Mouse (Mus musculus) MEL-GATA-1-ER (cell line): ENCODE results near the gene Dctd.

ENCODE experiments used
- DNase-seq: peaks from one replicate; pipeline ENCODE4 v3.0.0-alpha.2; 2012; ENCODE audit warnings: low read depth; ENCODE audit errors: extremely low read depth

Gene Dctd

DNA sequence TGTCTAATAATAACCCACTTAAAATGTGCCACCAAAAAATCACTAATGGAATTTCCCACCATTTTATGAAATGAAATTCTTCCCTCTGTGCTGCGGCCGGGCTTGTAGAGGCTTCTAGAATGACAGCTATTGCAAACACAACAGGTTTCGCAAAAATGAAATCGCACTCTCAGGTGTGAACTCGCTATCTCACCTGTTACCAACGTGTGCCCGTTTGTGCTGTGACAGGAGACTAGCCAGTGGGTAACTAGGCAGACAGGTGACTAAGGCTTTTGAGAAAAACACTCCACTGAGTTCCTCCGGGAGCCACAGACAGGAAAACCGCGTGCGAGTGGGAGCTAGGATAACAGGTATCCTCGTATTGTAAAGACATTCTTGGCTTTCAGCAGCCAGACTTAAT, at the start of gene Dctd:
Gene Dctd (plus strand): TSS at position 301 of the 400 bp plus-strand sequence.
- DNase-seq, result no peak

DNA sequence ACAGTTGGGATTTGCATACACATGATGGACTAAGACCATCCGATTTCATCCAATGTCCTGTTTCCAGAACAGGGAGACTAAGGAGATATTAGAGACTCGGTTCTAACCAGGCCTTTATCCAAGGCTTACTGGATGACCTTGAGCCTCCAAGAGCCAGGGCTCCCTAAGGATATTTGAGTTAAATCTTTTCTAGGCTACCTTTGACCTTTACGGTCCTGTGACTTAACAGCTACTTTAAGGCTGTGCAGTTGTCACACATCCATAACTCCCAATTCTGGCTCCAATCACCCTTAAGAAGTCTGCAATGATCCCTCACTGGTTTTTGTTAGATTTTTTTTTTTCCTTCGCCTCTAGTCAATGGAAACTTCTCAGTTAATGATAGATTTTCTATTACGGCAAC, 45.3 kb upstream of the Dctd start:
- DNase-seq, result no peak

DNA sequence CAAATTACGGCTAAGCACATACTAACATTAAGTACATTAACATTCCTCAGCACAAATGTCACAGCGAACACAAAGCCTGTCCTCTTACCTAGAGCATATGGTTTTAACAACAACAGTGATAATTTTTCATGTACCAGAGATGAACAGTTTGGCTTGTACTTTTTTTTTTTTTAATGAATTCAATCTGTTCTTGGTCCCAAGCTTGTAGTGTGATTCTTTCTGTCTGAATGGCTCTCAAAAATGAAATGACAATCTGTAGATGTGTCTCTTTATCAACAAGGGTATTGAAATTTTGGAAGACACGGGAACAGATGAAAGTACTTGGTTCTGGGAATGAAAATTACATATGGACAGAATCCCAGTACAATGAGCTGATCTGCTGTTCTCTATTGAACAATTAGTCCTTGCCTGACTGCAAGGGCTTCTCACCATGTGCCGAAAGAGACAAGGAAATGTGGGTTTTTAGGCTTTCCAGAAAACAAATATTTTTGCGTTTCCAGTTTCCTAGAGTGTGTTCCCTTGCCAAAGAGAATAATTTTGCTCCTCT, 35.3 kb upstream of the Dctd start:
- DNase-seq, result no peak

DNA sequence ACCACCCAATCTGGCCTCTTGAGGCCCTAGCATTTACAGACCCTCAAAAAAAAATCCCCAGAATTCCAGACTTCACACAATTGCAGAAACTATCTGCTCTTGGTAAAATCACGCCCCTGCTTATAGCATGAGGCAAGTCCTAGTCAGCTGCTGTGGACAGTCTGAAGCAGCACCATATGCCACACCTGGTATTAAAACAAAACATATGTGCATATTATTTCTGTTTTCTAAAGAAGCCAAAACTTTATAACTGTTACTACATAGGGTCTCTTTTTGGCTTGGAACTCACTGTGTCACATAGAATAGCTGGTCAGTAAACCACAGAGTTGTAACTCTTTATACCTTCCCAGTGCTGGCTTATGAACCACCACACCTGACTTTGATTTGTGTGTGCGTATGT, 24.7 kb upstream of the Dctd start:
- DNase-seq, result no peak

DNA sequence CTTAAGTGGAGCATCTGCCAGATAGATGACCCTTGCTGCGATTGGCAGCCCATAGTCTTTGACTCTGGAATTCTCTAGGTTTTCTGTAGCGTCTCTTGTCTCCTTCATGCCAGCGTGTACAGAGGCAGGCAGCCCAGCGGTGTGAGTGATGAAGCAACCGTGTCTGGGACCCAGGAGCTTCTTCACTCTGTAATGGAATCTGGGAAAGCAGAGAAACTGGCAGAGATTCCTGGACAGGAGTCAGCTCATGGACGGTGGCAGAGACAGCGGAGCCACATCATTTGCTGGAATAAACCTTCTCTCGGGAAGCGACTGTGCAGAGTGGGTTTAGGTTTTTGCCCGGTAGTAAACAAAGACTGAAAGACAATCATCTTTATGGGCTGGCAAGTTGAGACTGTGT, 16.5 kb upstream of the Dctd start:
- no peak for DNase-seq

DNA sequence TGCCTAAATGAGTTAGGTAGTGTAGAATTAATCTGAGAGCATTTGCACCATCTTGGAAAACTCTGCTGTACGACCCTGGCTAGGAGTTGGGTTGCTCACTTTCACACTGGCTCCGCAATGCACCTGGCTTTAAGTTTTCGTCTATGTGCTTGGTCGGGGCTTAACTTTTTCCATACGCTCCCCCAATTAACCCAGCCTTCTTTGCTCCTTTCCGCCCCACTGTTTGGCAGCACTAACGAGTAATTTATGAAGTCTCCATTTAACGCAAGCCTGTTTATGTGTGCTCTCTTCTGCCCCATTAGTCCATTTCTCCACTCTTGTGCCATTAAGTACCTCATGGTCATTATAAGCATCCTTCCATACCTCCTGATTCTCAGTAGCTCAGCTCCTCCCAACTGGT, 8.2 kb upstream of the Dctd start:
- no peak for DNase-seq

DNA sequence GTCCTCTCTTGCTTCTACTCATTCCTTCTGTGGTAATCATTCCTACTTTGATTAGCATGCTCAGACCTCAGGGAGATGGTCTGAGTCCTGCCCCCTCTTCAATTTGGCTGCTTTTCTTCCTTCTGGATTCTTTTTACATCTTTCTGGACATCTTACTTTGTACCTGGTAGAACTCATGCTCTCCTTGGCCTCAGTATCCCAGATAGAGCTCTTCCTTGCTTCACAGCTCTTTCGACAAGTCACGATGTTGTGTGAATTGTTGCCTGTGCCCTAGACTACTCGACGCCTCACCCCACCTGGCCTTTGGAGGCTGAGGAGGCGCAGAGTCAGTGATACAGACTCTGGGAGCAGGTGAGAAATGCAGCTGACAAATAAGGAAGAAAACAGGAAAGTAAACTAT, 3.5 kb upstream of the Dctd start:
- no peak for DNase-seq

DNA sequence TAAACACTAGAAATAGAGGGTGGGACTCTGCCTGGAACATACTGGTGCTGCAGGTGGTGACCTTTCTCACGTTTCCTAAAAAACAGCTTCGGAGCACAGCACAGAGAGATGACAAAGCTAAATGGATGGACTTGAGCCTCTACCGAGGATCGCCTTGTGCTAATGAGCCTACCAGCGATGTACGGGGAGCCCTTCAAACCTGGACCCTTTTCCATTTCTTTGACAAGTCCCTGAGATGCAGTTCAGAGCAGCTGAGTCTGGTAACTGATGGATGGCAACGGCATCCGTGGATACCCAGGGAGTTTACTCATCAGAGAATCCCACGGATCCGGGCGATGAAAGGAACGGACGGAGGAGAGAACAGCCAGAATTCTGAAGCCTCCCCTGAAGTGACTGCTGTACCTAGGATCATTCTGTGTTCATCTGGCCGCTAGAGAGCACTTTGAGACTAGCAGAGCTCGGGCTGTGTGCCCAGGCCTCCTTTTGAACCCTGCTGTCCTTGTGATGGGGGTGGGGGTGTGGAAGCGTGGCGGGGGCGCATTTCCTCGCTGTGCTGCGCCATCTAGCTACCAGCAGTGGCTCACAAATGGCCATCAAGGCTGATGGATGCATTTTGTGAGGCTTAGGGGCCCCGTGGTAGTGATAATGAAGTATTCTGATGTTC, 1.6 kb upstream of the Dctd start:
- DNase-seq, result no peak

DNA sequence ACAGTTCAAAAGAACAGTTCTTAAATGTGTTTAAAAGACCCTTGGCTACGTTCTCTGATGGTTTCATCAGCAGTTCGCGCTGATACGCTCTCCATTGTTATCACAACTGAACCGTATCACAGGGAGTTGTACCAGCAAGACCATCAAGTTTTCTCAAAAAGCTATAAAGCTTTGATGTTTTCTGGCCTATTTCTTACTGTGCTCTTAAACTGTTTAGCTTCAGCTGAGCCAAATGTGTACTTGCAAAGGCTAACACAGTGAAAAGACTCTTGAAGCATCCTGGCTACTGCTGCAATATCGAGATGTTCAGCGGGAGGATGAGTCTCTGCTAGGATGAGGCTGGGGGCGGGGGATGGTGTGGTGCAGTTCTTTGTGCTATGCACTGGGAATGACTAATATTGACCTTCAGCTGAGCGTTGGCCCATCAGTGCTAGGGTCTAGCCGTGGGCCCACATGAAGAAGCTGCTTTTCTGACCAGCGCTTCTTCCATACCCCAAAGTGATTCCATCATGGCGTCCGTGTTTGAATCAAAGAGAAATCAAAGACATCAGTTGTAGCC, 732 bp upstream of the Dctd start:
- DNase-seq, result no peak

DNA sequence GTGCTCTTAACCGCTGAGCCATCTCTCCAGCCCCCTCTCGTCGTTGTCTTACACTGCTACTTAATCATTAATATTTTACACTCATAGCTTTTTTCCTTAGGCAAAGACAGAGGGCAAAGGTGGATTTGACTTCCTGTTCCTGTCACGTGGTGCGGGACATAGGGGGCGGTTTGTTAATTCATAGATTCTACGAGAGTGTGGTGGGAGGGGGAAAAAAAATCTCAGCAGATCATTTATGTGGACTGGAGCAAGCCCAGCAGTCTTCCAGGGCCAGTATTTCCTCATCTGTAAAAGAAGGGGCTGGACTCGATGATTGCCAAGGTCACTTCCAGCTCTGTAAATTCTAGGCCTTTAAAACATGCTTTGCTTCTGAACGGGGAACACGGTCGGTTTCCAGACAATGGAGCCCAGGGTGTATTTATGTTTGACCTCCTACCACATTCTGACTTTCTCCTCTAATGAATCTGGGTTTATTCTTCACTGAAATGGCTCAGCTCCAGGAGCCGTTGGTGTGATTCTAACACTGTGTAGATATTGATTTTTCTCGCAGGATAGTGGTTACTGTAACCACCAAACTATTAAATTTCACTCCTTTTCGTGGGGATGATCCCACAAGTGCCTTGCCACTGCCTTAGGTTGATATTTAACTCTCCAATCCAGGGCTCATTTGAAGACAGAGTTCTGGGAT, 1.4 kb downstream of the Dctd start:
- DNase-seq, result no peak

DNA sequence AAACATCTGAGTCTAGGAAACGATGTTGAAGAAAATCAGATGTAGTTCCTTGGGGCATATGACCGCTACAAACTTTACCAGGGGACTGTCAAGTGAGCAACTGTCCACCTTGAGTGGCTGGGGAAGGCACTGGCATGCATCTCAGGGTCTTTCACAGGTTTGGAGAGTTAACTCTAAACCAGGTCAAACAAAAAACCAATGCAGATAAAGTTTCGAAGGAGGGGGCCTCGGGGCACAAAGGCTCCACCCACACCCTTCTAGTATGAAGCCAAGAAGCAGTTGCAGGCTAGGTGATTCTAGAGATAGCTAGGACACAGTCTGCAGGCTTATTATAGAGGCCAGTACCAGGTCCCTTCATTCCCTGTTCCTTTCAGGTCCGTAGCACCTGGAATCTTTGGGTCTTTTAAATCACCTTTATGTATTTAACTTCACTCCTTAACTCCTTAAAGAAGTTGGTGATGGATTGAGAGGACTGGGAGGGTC, 10.5 kb downstream of the Dctd start:
- DNase-seq, result no peak

DNA sequence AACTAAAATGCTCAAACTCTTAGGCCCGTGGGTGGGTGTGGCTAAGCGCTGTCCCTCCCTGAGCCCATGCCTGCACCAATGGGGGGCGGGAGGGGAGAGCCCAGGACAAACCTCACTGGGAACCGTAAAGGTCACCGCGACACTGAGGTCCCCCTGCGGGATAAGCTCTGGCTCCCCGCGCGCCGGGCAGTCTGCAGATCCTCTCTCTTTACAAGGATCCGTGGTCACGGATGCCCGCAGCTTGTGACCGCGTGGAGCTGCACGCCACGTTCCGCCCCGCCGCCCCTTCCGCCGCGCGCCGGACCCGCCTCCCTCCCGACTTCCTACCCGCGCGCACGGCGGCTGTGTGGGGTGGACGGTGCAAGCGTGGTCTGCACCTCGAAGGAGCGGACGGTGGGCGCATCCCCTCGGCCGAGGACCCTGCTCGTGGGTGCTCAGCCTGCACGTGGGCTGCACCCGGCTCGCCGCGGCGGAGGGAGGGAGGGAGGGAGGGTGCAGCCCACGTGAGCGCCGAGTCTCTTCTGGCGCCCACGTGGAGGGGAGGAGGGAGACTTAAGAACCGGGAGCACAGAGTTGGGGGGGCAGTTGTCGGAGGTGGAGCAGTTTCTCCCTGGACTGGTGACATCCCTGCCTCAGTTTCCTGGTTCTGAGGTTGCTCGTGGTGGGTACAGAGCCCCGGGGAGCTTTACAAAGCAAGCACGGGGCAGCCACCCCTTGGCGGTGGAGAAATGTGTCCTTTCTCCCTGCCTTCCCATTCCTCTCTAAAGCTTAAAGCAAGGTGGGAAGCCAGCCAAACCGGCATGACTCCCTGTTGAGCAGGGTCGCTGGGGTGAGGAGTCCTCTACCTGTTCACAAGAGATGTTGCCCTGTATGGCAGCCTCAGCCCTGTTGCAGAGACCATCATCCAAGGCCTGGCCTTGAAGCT, 11.2 kb downstream of the Dctd start:
- DNase-seq, result peak; percentile 85

DNA sequence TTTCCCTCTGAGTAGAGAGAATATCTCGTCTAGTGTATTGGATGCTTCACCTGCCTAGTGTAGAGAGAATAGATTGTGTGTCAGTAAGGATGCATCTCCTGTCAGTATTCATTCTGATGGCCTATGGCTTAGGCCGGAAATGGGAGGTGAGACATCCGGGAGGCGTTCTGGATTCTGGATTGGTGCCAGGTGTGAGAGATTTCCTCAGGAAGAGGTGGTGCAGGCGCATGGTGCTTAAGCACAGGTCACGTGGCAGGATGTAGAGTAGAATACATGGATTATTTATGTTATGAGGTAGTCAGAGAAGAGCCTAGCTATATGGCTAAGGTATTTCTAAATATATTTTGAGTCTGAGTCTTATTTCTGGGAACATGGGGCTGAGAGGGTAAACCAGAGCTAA, 15.7 kb downstream of the Dctd start:
- DNase-seq, result no peak

DNA sequence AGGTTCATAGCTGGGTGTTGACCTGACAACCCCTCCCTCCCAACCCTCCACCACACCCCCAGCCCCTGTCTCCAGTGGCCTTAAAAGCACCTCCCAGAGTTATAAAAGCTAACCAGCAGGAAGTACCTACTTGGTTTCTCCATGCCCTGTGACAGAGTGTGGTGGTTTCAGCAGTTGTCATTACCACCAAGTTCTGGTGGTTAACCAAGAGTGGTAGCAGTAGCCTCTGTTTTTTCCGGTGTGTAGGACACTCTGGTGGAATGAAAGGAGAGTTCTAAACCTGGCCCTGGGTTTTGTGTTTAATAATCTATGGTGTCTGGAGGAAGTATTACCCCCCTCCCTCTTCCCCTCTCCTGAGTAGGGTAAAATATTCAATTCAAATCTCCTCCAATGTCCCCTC, 24.1 kb downstream of the Dctd start:
- no peak for DNase-seq

DNA sequence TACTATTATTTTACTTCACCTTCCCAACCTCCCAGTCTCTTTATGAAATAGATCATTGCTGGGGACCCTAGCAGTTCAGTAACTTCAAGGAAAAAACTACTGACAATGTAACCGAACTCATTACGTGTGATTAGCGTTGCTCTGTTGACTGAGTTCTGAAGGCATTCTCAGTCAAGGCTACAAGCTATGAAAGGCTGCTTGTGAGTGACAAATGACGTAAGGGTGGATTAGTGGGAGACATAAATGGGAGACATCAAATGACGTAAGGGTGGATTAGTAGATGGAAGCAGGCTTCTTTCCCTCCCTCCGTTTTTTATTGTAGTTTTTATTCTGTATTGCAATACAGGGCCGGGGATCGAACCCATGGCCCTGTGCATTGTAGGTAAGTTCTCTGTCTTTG, 26.0 kb downstream of the Dctd start:
- no peak for DNase-seq

DNA sequence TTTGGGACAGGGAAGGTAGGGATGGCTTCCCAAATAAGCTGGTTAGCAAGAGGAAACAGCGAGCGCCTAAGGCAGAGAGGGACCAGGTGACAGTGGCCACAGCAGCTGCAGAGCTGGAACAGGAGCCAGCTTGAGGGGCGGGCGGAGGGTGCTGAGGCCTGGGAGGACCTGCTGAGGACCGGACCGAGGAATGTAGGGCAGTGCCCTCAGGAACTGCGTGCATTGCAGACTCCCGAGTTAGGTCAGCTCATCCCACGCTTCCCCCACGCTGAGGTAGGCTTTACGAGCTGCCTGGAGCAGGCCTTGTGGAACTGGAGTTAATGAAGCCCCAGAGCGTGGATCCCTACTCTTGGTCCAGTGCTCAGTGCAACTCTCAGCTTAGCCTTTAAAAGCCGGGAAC, 28.1 kb downstream of the Dctd start:
- no peak for DNase-seq

DNA sequence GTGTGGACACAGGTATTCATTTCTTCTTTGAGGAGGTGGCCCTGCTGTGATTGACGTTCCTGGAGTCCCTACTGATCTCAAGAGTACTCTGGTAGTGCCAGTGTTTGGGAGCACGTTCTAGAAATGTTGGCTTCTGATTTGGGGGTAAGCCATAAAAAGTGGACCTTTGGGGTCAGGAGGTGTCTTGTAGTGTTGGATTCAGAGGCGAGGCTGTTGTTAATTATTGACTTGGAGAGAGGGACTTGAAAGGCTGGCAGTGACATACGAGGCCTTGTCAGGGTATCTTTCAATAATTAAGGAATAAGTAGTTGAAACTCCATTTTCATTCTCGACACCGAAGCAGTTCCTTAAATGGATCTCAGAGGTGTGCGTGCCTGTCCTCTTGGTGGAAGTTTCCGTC, 31.4 kb downstream of the Dctd start:
- DNase-seq, result no peak

DNA sequence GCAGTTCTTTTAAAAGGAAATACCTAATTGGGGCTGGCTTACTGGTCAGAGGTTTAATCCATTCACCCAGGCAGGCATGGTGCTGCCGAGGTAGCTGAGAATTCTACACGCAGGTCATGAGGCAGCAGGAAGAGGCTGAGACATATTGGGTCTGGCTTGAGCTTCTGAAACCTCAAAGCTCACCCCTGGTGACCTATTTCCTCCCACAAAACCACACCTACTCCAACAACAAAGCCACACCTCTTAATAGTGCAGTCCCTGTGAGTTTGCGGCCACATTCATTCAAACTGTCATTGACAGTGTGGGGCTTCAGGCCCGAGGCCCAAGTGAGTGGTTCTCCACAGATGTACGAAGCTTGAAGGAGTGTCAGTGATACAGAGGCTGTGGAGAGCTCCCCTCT, 34.4 kb downstream of the Dctd start:
- no peak for DNase-seq

DNA sequence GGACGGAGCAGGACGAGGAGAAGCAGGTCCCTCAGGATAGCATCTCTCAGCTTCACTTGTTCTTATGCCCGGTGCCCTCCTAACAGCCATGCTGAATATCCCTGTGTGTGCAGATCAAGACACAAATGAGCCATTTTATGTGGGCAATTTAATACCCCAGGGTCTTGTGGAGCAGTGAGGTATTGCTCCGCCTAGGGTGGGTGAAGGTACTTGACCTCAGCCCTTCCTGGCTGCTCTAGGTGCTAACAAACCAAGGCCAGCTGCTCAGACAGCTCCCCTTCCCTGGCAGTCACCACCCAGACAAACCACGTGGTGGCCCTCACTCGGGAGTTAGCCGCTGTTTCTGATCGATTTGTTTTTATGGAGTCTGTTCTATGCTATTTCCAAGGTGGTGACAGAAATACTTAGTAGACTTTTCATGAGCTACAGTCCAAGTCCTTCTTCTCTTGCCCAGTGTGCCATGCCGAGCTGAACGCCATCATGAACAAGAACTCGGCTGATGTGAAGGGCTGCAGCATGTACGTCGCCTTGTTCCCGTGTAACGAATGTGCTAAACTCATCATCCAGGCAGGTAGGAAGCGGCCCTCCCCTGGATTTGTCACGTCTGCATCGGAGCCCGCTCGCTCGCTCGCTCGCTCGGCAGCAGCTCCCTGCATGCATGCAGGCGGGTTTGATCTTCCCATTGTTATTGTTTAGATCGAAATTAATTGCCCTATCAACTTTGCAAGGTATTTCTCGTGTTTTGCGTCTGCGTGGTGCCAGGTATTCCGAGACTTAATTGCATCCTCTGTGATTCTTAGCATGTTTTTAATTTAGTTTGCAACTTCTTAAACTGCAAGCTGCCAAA, 38.1 kb downstream of the Dctd start:
- no peak for DNase-seq

DNA sequence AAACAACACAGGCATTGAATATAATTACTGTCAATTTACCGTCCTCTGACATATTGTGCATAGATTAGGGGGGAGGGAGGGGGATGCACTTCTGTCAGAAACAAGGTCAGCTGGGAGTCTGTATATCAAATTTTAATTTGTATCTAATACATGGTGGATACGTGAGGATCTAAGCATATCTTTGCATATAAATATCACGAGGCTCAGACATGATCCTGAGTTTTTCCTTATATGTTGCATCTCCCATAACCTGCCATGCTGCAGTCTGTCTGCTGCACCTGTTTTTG, 38.7 kb downstream of the Dctd start:
- no peak for DNase-seq

DNA sequence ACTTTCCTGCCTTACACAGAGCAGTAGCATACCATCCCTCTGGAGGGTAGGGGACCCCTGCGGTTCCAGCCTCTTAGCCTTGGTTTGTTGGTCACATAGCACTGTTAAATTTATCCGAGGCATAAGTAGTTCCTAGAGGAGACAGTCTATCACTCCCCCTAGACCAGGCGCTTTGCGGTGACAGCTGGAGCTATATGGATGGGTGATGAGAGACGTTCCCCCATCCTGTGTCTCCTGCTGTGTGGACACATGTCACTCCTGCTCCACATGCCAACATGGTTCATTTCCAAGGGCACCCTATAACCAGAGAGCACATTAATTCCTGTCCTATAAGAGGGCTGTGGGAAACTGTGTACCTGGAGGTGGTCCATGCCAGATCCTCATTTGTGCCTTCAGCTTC, 42.1 kb downstream of the Dctd start:
- no peak for DNase-seq
